Mouse (Mus musculus): ENCODE measurements around the gene Hist1h4k.
"Not testable (repeated sequence)": the region's sequence is repeated elsewhere in the genome, so short reads cannot be mapped to it uniquely, and the experiment has no call there.

Hist1h4k gene

GRCm38 (mm10) chr13:21750159-21751017 is at the start of gene Hist1h4k:
TSS of gene Hist1h4k (minus strand) at chr13:21750505.
- DNase-seq (ENCODE audit: low spot score), result peak; percentile 92

GRCm38 (mm10) chr13:21797163-21797562 is 46.9 kb upstream of the Hist1h4k start:
- not testable (repeated sequence) for DNase-seq (ENCODE audit: low spot score)

- DNase-seq (ENCODE audit: low spot score), result no peak
These were observed 45.3 kb upstream of the Hist1h4k start for GRCm38 (mm10) chr13:21795584-21795983.

GRCm38 (mm10) chr13:21790601-21791283 is 40.4 kb upstream of the Hist1h4k start:
- DNase-seq (ENCODE audit: low spot score), result peak; percentile 43

- peak; percentile 12 for DNase-seq (ENCODE audit: low spot score)
These were observed 39.6 kb upstream of the Hist1h4k start for GRCm38 (mm10) chr13:21789925-21790324.

- no peak for DNase-seq (ENCODE audit: low spot score)
These were observed 37.7 kb upstream of the Hist1h4k start for GRCm38 (mm10) chr13:21787760-21788593.

- peak; percentile 78 for DNase-seq (ENCODE audit: low spot score)
These were observed 36.8 kb upstream of the Hist1h4k start, which contains the start of the genes Hist1h2an and Hist1h2bp for GRCm38 (mm10) chr13:21786899-21787629. TSS of gene Hist1h2an (minus strand) at chr13:21787218. TSS of gene Hist1h2bp (plus strand) at chr13:21787461.

- DNase-seq (ENCODE audit: low spot score), result peak; percentile 36
These were observed 36.0 kb upstream of the Hist1h4k start for GRCm38 (mm10) chr13:21786189-21786898.

- DNase-seq (ENCODE audit: low spot score), result peak; percentile 10
These were observed 34.0 kb upstream of the Hist1h4k start for GRCm38 (mm10) chr13:21784311-21784710.

GRCm38 (mm10) chr13:21783734-21784161 is 33.4 kb upstream of the Hist1h4k start:
- no peak for DNase-seq (ENCODE audit: low spot score)

- no peak for DNase-seq (ENCODE audit: low spot score)
These were observed 32.9 kb upstream of the Hist1h4k start, which contains the start of gene Hist1h3i for GRCm38 (mm10) chr13:21783255-21783617. TSS of gene Hist1h3i (minus strand) at chr13:21783370.

GRCm38 (mm10) chr13:21782361-21783254 is 32.3 kb upstream of the Hist1h4k start:
- not testable (repeated sequence) for DNase-seq (ENCODE audit: low spot score)

- DNase-seq (ENCODE audit: low spot score), result no peak
These were observed 31.3 kb upstream of the Hist1h4k start for GRCm38 (mm10) chr13:21781639-21782038.

- no peak for DNase-seq (ENCODE audit: low spot score)
These were observed 30.8 kb upstream of the Hist1h4k start for GRCm38 (mm10) chr13:21781021-21781555.

GRCm38 (mm10) chr13:21779767-21780731 is 29.7 kb upstream of the Hist1h4k start, which contains the start of gene Hist1h1b:
TSS of gene Hist1h1b (minus strand) at chr13:21780625.
- peak; percentile 77 for DNase-seq (ENCODE audit: low spot score)

- peak; percentile 72 for DNase-seq (ENCODE audit: low spot score)
These were observed 28.8 kb upstream of the Hist1h4k start for GRCm38 (mm10) chr13:21778814-21779766.

- no peak for DNase-seq (ENCODE audit: low spot score)
These were observed 5.4 kb upstream of the Hist1h4k start for GRCm38 (mm10) chr13:21755707-21756106.

All from testis, postnatal 10 days (tissue).